Mouse (Mus musculus) heart, embryonic 14.5 days (tissue): ENCODE results near the gene Kctd20. TPM values are rescaled to one million over a fixed set of nuclear protein-coding genes. Genes with fewer than 3 reads are reported as not detected.
A peak's percentile ranks its signal among the peaks of the same experiment; 100 is the strongest.
"Not testable (repeated sequence)": the region's sequence is repeated elsewhere in the genome, so short reads cannot be mapped to it uniquely, and the experiment has no call there.

ENCODE experiments used
- ATAC-seq: fragments of 200-750 bp; cut with Nextera tagmentation; 2 replicates; pipeline ENCODE4 v1.8.0; 2017; ENCODE audit warnings: low read depth, moderate TSS enrichment; ENCODE audit not compliant: insufficient number of reproducible peaks, insufficient read depth, low FRiP score
- H3K27ac ChIP-seq, 2 experiments: fragments of 200-500 bp in 1 of 2; fragments of 300-500 bp in 1 of 2; sonication (generic) in 1 of 2; replicated peaks in 1 of 2; 2 replicates each; pipeline ENCODE4 v1.5.1; 2012 to 2014; ENCODE audit warnings: low read depth in 2 of 2, low read length in 2 of 2, control low read depth in 1 of 2, mild to moderate bottlenecking in 1 of 2, mixed read lengths in 1 of 2; ENCODE audit not compliant: control insufficient read depth in 1 of 2, insufficient read depth in 1 of 2
- H3K27me3 ChIP-seq: fragments of 300-500 bp; sonication (generic); 2 replicates; pipeline ENCODE4 v1.6.1; 2014; ENCODE audit warnings: mild to moderate bottlenecking, low read length, control low read depth; ENCODE audit not compliant: control insufficient read depth, insufficient read depth
- H3K36me3 ChIP-seq: fragments of 300-500 bp; sonication (generic); 2 replicates; pipeline ENCODE4 v1.6.1; 2014; ENCODE audit warnings: mild to moderate bottlenecking, control low read depth, low read length, mixed read lengths; ENCODE audit not compliant: control insufficient read depth, insufficient read depth
- H3K4me1 ChIP-seq, 2 experiments: fragments of 200-500 bp in 1 of 2; fragments of 300-500 bp in 1 of 2; sonication (generic) in 1 of 2; 2 replicates each; pipeline ENCODE4 v1.6.1; 2012 to 2014; ENCODE audit warnings: low read length in 2 of 2, control low read depth in 1 of 2, mixed read lengths in 1 of 2; ENCODE audit not compliant: control insufficient read depth in 2 of 2, insufficient read depth in 2 of 2
- H3K4me2 ChIP-seq: fragments of 300-500 bp; sonication (generic); 2 replicates; pipeline ENCODE4 v1.6.1; 2014; ENCODE audit warnings: mild to moderate bottlenecking, low read length
- H3K4me3 ChIP-seq, 2 experiments: fragments of 200-500 bp in 1 of 2; fragments of 300-500 bp in 1 of 2; sonication (generic) in 1 of 2; 2 replicates each; pipeline ENCODE4 v1.5.1; 2012 to 2014; ENCODE audit warnings: low read length in 2 of 2, mild to moderate bottlenecking in 2 of 2, control low read depth in 1 of 2, low read depth in 1 of 2, moderate library complexity in 1 of 2; ENCODE audit not compliant: control insufficient read depth in 1 of 2, insufficient read depth in 1 of 2
- H3K9ac ChIP-seq: fragments of 300-500 bp; sonication (generic); 2 replicates; pipeline ENCODE4 v1.6.1; 2014; ENCODE audit warnings: mild to moderate bottlenecking, low read length
- H3K9me3 ChIP-seq: fragments of 300-500 bp; sonication (generic); 2 replicates; pipeline ENCODE4 v1.6.1; 2016; ENCODE audit warnings: low read length, control low read depth; ENCODE audit not compliant: control insufficient read depth
- WGBS: fragments of 180-500 bp; shearing (Covaris S2); extraction: QIAGEN DNeasy Blood & Tissue Kit; methylation state at CpG from one replicate; pipeline ENCODE4 v1.1.7; 2014; 5-methylcytosine and 5-hydroxymethylcytosine counted together
- polyA plus RNA-seq: library from polyadenylated mRNA; unstranded; fragments of >200 nt; fragmentation: Nextera tagmentation; extraction: Ambion mirVana; gene quantifications from 2 replicates; pipeline ENCODE4 v1.2.1, GENCODE M21; 2014

The Kctd20 gene
- polyA plus RNA-seq, 1 experiment from 2014 or later = 53.2 TPM

GRCm38 (mm10) chr17:28987713-28988112 is 36.0 kb downstream of the Kctd20 start:
- Histone ChIP-seq H3K4me2 (no peak overlapping the region), H3K27me3 (no peaks in the 10 kb centered on the region), H3K27ac (no peak overlapping the region), H3K4me1 (peaks cover 2 to 23% of the 10 kb centered on the region in 2 experiments), H3K4me3 (no peak overlapping the region), H3K9me3 (no peaks in the 10 kb centered on the region), H3K9ac (no peak overlapping the region), H3K36me3 (peaks cover 92% of the 10 kb centered on the region)
- WGBS = 67% methylated on average over 4 of the region's 4 CpGs
- no peak for ATAC-seq

- Histone ChIP-seq H3K36me3 (peaks cover 86% of the 10 kb centered on the region), H3K27me3 (no peaks in the 10 kb centered on the region), H3K9me3 (no peaks in the 10 kb centered on the region), H3K4me1 (peaks cover 2 to 18% of the 10 kb centered on the region in 2 experiments; a peak in 3 of 4 replicates), H3K27ac (no peak overlapping the region), H3K4me3 (no peak overlapping the region), H3K4me2 (no peak overlapping the region), H3K9ac (no peak overlapping the region)
- WGBS = 86% methylated on average over 4 of the region's 4 CpGs
- no peak for ATAC-seq
Measured at GRCm38 (mm10) chr17:28988291-28988690, 36.5 kb downstream of the Kctd20 start.

- Histone ChIP-seq H3K36me3 (peaks cover 82% of the 10 kb centered on the region), H3K27me3 (no peaks in the 10 kb centered on the region), H3K9ac (no peak overlapping the region), H3K27ac (no peak overlapping the region), H3K4me1 (peaks cover 2 to 17% of the 10 kb centered on the region in 2 experiments; a peak in 3 of 4 replicates), H3K4me2 (no peak overlapping the region), H3K9me3 (no peaks in the 10 kb centered on the region), H3K4me3 (no peak overlapping the region)
- ATAC-seq = no peak
- WGBS = 84% methylated on average over 3 of the region's 3 CpGs
Measured at GRCm38 (mm10) chr17:28988996-28989395, 37.2 kb downstream of the Kctd20 start.

- H3K9me3 ChIP-seq = no peaks in the 10 kb centered on the region
- no peaks in the 10 kb centered on the region for H3K27me3 ChIP-seq
- no peak overlapping the region; a peak in 1 of 4 replicates for H3K27ac ChIP-seq
- WGBS = 37% methylated on average over 4 of the region's 4 CpGs
- H3K36me3 ChIP-seq = peaks cover 78% of the 10 kb centered on the region
- H3K9ac ChIP-seq = no peak overlapping the region
- no peak for ATAC-seq
- H3K4me1 ChIP-seq = peaks cover 2 to 17% of the 10 kb centered on the region in 2 experiments; a peak in 3 of 4 replicates
- H3K4me3 ChIP-seq = no peak overlapping the region
- H3K4me2 ChIP-seq = no peak overlapping the region
Measured at GRCm38 (mm10) chr17:28990060-28990459, 38.3 kb downstream of the Kctd20 start.

- Histone ChIP-seq H3K4me2 (no peak overlapping the region), H3K27me3 (no peaks in the 10 kb centered on the region), H3K9me3 (no peaks in the 10 kb centered on the region), H3K4me1 (peaks cover 2 to 17% of the 10 kb centered on the region in 2 experiments; a peak in 3 of 4 replicates), H3K9ac (no peak overlapping the region), H3K4me3 (no peak overlapping the region), H3K36me3 (peaks cover 76% of the 10 kb centered on the region), H3K27ac (peak overlapping the region in 1 of 2 experiments; percentile 30; a peak in 1 of 4 replicates)
- no peak for ATAC-seq
- 65% methylated on average over 9 of the region's 9 CpGs for WGBS
Measured at GRCm38 (mm10) chr17:28991286-28991685, 39.5 kb downstream of the Kctd20 start.

GRCm38 (mm10) chr17:28992105-28992504 is 40.4 kb downstream of the Kctd20 start:
- 44% methylated on average over 7 of the region's 7 CpGs for WGBS
- H3K4me1 ChIP-seq = peaks cover 2 to 17% of the 10 kb centered on the region in 2 experiments; a peak in 3 of 4 replicates
- no peak overlapping the region for H3K4me3 ChIP-seq
- no peak for ATAC-seq
- no peaks in the 10 kb centered on the region for H3K9me3 ChIP-seq
- H3K9ac ChIP-seq = no peak overlapping the region
- no peaks in the 10 kb centered on the region for H3K27me3 ChIP-seq
- H3K4me2 ChIP-seq = no peak overlapping the region
- H3K36me3 ChIP-seq = peaks cover 74% of the 10 kb centered on the region
- H3K27ac ChIP-seq = 0 out of 4 replicates have a peak overlapping the region, but pooled peaks of 1 of the 2 experiments have one; percentile 30

GRCm38 (mm10) chr17:28993004-28993403 is 41.3 kb downstream of the Kctd20 start:
- not testable (repeated sequence) for H3K27me3 ChIP-seq, H3K9ac ChIP-seq, H3K4me3 ChIP-seq, ATAC-seq, H3K27ac ChIP-seq, H3K9me3 ChIP-seq, H3K4me2 ChIP-seq
- Histone ChIP-seq H3K36me3 (peaks cover 73% of the 10 kb centered on the region), H3K4me1 (peaks cover 2 to 17% of the 10 kb centered on the region in 2 experiments; a peak in 3 of 4 replicates)
- 91% methylated on average over 1 of the region's 1 CpGs for WGBS

- Histone ChIP-seq H3K9ac (no peak overlapping the region), H3K4me2 (no peak overlapping the region), H3K27me3 (no peaks in the 10 kb centered on the region), H3K4me1 (peaks cover 2 to 17% of the 10 kb centered on the region in 2 experiments; a peak in 3 of 4 replicates), H3K4me3 (no peak overlapping the region), H3K9me3 (no peaks in the 10 kb centered on the region), H3K27ac (no peak overlapping the region), H3K36me3 (peaks cover 75% of the 10 kb centered on the region)
- no peak for ATAC-seq
- WGBS = 84% methylated on average over 4 of the region's 4 CpGs
Measured at GRCm38 (mm10) chr17:28994615-28995014, 42.9 kb downstream of the Kctd20 start.
